Mouse (Mus musculus) olfactory bulb, adult 2 months (tissue): Measurements from ENCODE around the gene Slc9b2.

Experiments
- CTCF ChIP-seq: fragments of 200-500 bp; IDR thresholded peaks from 2 replicates; pipeline ENCODE4 v1.5.1; 2012; ENCODE audit warnings: low read depth, mild to moderate bottlenecking, low read length, moderate library complexity; ENCODE audit not compliant: insufficient read depth
- POLR2A ChIP-seq: fragments of 200-500 bp; IDR thresholded peaks from 2 replicates; pipeline ENCODE4 v1.6.1; 2012; ENCODE audit warnings: mild to moderate bottlenecking, low read depth, low read length, moderate library complexity; ENCODE audit not compliant: insufficient read depth

- no peak for TF ChIP-seq CTCF
- no peak for TF ChIP-seq POLR2A
Measured at GRCm38 (mm10) chr3:135290249-135290894, 17.1 kb upstream of the Slc9b2 start.
